ENCODE assay signal across 26 mouse cellular contexts in the genomic region with DNA sequence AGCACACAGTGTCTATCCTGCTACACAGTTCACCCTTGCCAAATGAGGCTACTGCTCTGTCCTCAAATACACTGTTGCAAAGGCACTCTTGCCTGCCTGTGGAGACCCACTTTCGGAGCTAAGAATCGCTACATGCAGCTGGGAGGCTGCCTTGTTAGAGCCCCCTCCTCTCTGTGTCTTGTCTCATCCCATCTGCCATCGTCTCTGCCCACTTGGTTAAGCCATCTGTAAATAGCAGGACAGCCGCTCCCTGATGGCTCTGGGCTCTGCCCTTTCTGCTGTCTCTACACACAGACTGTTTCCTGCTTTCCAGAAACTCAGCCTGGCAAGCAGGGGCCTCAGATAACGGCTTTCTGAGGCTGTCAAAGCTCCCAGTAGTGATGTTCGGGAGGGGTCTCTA.
DNase-seq lines count a peak whose midpoint lies in the region; ATAC-seq and TF ChIP-seq lines count a peak whose summit lies in the region.
"Had no signal": no experiment of that assay in that cellular context is flagged by ENCODE, and none has a peak within 500 bp of the region (broad histone marks: within the 10 kb centered on the region; RNA-seq: fewer than 3 reads in every experiment).

No protein-coding gene starts in this region.

- no peak overlapping the region for H3K27ac ChIP-seq in forebrain, embryonic 11.5 days (ENCODE audit: low read depth, low read length)
- H3K27ac ChIP-seq in forebrain, embryonic 14.5 days (ENCODE audit: low read depth, low read length) = no peak overlapping the region
- H3K27ac ChIP-seq in hindbrain, postnatal 0 days = no peak overlapping the region
- no peak overlapping the region for H3K27ac ChIP-seq in hindbrain, embryonic 14.5 days
- no peak overlapping the region for H3K27ac ChIP-seq in midbrain, postnatal 0 days (ENCODE audit: low read depth, low read length)
- no peak overlapping the region for H3K27ac ChIP-seq in midbrain, embryonic 16.5 days (ENCODE audit: low read length)
- H3K27ac ChIP-seq: hindbrain, embryonic 15.5 days; intestine, embryonic 15.5 days; left cerebral cortex, adult 2 months; limb, embryonic 13.5 days; lung, embryonic 15.5 days; midbrain, embryonic 12.5 days; stomach, postnatal 0 days had no signal

- no peak for ATAC-seq in forebrain, embryonic 11.5 days (replicated peaks; ENCODE audit: low FRiP score)
- no peak for ATAC-seq in forebrain, embryonic 14.5 days
- 0 out of 2 replicates have a peak, but pooled peaks have one; percentile 41 for ATAC-seq in hindbrain, postnatal 0 days
- ATAC-seq in hindbrain, embryonic 14.5 days (ENCODE audit: low FRiP score) = no peak
- no peak for ATAC-seq in midbrain, postnatal 0 days (ENCODE audit: low FRiP score)
- ATAC-seq in midbrain, embryonic 16.5 days = no peak
- ATAC-seq: CD4-positive, CD25-positive, alpha-beta regulatory T cell, adult 4 months; intestine, embryonic 15.5 days had no signal

- WGBS in forebrain, embryonic 11.5 days = 75% methylated on average over 6 of the region's 6 CpGs
- WGBS in forebrain, embryonic 14.5 days = 63% methylated on average over 6 of the region's 6 CpGs
- 46% methylated on average over 6 of the region's 6 CpGs for WGBS in hindbrain, postnatal 0 days
- 58% methylated on average over 6 of the region's 6 CpGs for WGBS in hindbrain, embryonic 14.5 days
- WGBS in midbrain, postnatal 0 days = 65% methylated on average over 6 of the region's 6 CpGs
- WGBS in midbrain, embryonic 16.5 days = 57% methylated on average over 6 of the region's 6 CpGs

- no peaks in the 10 kb centered on the region for H3K27me3 ChIP-seq in forebrain, embryonic 11.5 days (ENCODE audit: control insufficient read depth, insufficient read depth, low read length)
- no peaks in the 10 kb centered on the region for H3K27me3 ChIP-seq in forebrain, embryonic 14.5 days (replicated peaks; ENCODE audit: control insufficient read depth, insufficient read depth, low read length)
- no peaks in the 10 kb centered on the region; the same call in 1 of the 2 replicates for H3K27me3 ChIP-seq in hindbrain, postnatal 0 days (ENCODE audit: insufficient read depth, low read length)
- H3K27me3 ChIP-seq in hindbrain, embryonic 14.5 days (ENCODE audit: control insufficient read depth, insufficient read depth, low read length) = no peaks in the 10 kb centered on the region
- no peaks in the 10 kb centered on the region for H3K27me3 ChIP-seq in midbrain, postnatal 0 days (ENCODE audit: insufficient read depth, low read length)
- no peaks in the 10 kb centered on the region for H3K27me3 ChIP-seq in midbrain, embryonic 16.5 days (ENCODE audit: control insufficient read depth, insufficient read depth, low read depth, low read length)

- H3K4me3 ChIP-seq in forebrain, embryonic 11.5 days (ENCODE audit: low read depth, low read length) = no peak overlapping the region
- H3K4me3 ChIP-seq in forebrain, embryonic 14.5 days (ENCODE audit: low read depth, low read length) = no peak overlapping the region
- H3K4me3 ChIP-seq in hindbrain, postnatal 0 days (ENCODE audit: low read length) = no peak overlapping the region
- H3K4me3 ChIP-seq in hindbrain, embryonic 14.5 days (replicated peaks; ENCODE audit: low read length) = no peak overlapping the region
- H3K4me3 ChIP-seq in midbrain, postnatal 0 days (ENCODE audit: low read depth, low read length) = no peak overlapping the region
- H3K4me3 ChIP-seq in midbrain, embryonic 16.5 days (ENCODE audit: low read depth, low read length) = no peak overlapping the region
- H3K4me3 ChIP-seq: hindbrain, embryonic 15.5 days; intestine, embryonic 15.5 days; left cerebral cortex, adult 2 months; limb, embryonic 13.5 days; lung, embryonic 15.5 days; midbrain, embryonic 12.5 days had no signal

- H3K9me3 ChIP-seq in forebrain, embryonic 11.5 days (ENCODE audit: control insufficient read depth, low read length) = no peaks in the 10 kb centered on the region
- H3K9me3 ChIP-seq in forebrain, embryonic 14.5 days (replicated peaks; ENCODE audit: control insufficient read depth, low read length) = no peaks in the 10 kb centered on the region
- no peaks in the 10 kb centered on the region for H3K9me3 ChIP-seq in hindbrain, postnatal 0 days (ENCODE audit: low read length)
- H3K9me3 ChIP-seq in hindbrain, embryonic 14.5 days (ENCODE audit: control insufficient read depth, low read length) = no peaks in the 10 kb centered on the region
- H3K9me3 ChIP-seq in midbrain, postnatal 0 days (ENCODE audit: low read length) = no peaks in the 10 kb centered on the region
- H3K9me3 ChIP-seq in midbrain, embryonic 16.5 days (replicated peaks; ENCODE audit: control insufficient read depth, low read length, poor library complexity, severe bottlenecking) = no peaks in the 10 kb centered on the region
- H3K9me3 ChIP-seq: hindbrain, embryonic 15.5 days; intestine, embryonic 15.5 days; limb, embryonic 13.5 days; lung, embryonic 15.5 days; midbrain, embryonic 12.5 days had no signal

- no peak overlapping the region for H3K9ac ChIP-seq in forebrain, embryonic 11.5 days (ENCODE audit: low read length)
- H3K9ac ChIP-seq in forebrain, embryonic 14.5 days (ENCODE audit: low read length) = no peak overlapping the region
- 0 out of 2 replicates have a peak overlapping the region, but pooled peaks have one; percentile 24 for H3K9ac ChIP-seq in hindbrain, postnatal 0 days (replicated peaks; ENCODE audit: low read length)
- no peak overlapping the region for H3K9ac ChIP-seq in hindbrain, embryonic 14.5 days
- no peak overlapping the region for H3K9ac ChIP-seq in midbrain, postnatal 0 days (replicated peaks; ENCODE audit: low read length, poor library complexity, severe bottlenecking)
- H3K9ac ChIP-seq in midbrain, embryonic 16.5 days (ENCODE audit: low read depth, low read length) = no peak overlapping the region
- H3K9ac ChIP-seq: hindbrain, embryonic 15.5 days; intestine, embryonic 15.5 days; lung, embryonic 15.5 days; midbrain, embryonic 12.5 days had no signal

- no peak overlapping the region for H3K4me2 ChIP-seq in forebrain, embryonic 11.5 days (ENCODE audit: low read depth, low read length, severe bottlenecking)
- H3K4me2 ChIP-seq in forebrain, embryonic 14.5 days (ENCODE audit: low read length) = no peak overlapping the region
- no peak overlapping the region for H3K4me2 ChIP-seq in hindbrain, postnatal 0 days (ENCODE audit: low read depth, low read length)
- no peak overlapping the region for H3K4me2 ChIP-seq in hindbrain, embryonic 14.5 days (replicated peaks)
- H3K4me2 ChIP-seq in midbrain, postnatal 0 days (ENCODE audit: low read depth, low read length, poor library complexity, severe bottlenecking) = no peak overlapping the region
- no peak overlapping the region for H3K4me2 ChIP-seq in midbrain, embryonic 16.5 days (ENCODE audit: low read length)
- H3K4me2 ChIP-seq: heart, embryonic 11.5 days; hindbrain, embryonic 15.5 days; intestine, embryonic 15.5 days; limb, embryonic 13.5 days; liver, embryonic 11.5 days; lung, embryonic 15.5 days; midbrain, embryonic 12.5 days had no signal

- peak; percentile 29 for DNase-seq in forebrain, embryonic 11.5 days (ENCODE audit: low spot score)
- DNase-seq in forebrain, embryonic 14.5 days (ENCODE audit: low spot score) = no peak
- DNase-seq in hindbrain, postnatal 0 days (ENCODE audit: low spot score) = peak; percentile 60
- no peak for DNase-seq in hindbrain, embryonic 14.5 days (ENCODE audit: low spot score)
- peak; percentile 71 for DNase-seq in midbrain, postnatal 0 days (ENCODE audit: low spot score)
- DNase-seq: adrenal gland, postnatal 14 days; cerebellum, adult 11 months; cerebellum, adult 9-11 months; gastrocnemius, postnatal 25 days; heart, adult 11 months; heart, postnatal 4 days; kidney, adult 2 months; kidney, postnatal 36 days; right cerebral cortex, postnatal 4 days; thymus, postnatal 4 days had no signal

- H3K36me3 ChIP-seq in forebrain, embryonic 11.5 days (ENCODE audit: control insufficient read depth, insufficient read depth, low read length) = no peaks in the 10 kb centered on the region
- no peaks in the 10 kb centered on the region for H3K36me3 ChIP-seq in forebrain, embryonic 14.5 days (ENCODE audit: control insufficient read depth, insufficient read depth, low read length)
- no peaks in the 10 kb centered on the region for H3K36me3 ChIP-seq in hindbrain, postnatal 0 days (ENCODE audit: insufficient read depth, low read length)
- H3K36me3 ChIP-seq in hindbrain, embryonic 14.5 days (replicated peaks; ENCODE audit: control insufficient read depth, insufficient read depth) = no peaks in the 10 kb centered on the region
- H3K36me3 ChIP-seq in midbrain, postnatal 0 days (ENCODE audit: insufficient read depth, low read length) = no peaks in the 10 kb centered on the region
- H3K36me3 ChIP-seq in midbrain, embryonic 16.5 days (ENCODE audit: control insufficient read depth, insufficient read depth, low read length) = no peaks in the 10 kb centered on the region
- H3K36me3 ChIP-seq: hindbrain, embryonic 15.5 days; intestine, embryonic 15.5 days; limb, embryonic 13.5 days; lung, embryonic 15.5 days; midbrain, embryonic 12.5 days had no signal

- TF ChIP-seq CTCF in hindbrain, postnatal 0 days (IDR thresholded peaks at IDR 0.05; ENCODE audit: low read depth) = no peak
- TF ChIP-seq CTCF in midbrain, postnatal 0 days (IDR thresholded peaks at IDR 0.05) = no peak

- no peaks in the 10 kb centered on the region for H3K4me1 ChIP-seq in forebrain, embryonic 11.5 days (replicated peaks; ENCODE audit: control insufficient read depth, insufficient read depth, low read length)
- H3K4me1 ChIP-seq in forebrain, embryonic 14.5 days (ENCODE audit: control insufficient read depth, insufficient read depth, low read length) = peaks cover 8% of the 10 kb centered on the region; the same call in 1 of the 2 replicates
- H3K4me1 ChIP-seq in hindbrain, postnatal 0 days (ENCODE audit: insufficient read depth, low read length) = no peaks in the 10 kb centered on the region
- H3K4me1 ChIP-seq in hindbrain, embryonic 14.5 days (replicated peaks; ENCODE audit: control insufficient read depth, insufficient read depth, low read length) = peaks cover 15% of the 10 kb centered on the region; the same call in 1 of the 2 replicates
- 0 out of 2 replicates have a peak, but pooled peaks cover 4% of the 10 kb centered on the region for H3K4me1 ChIP-seq in midbrain, postnatal 0 days (ENCODE audit: insufficient read depth, low read length)
- H3K4me1 ChIP-seq in midbrain, embryonic 16.5 days (ENCODE audit: control insufficient read depth, insufficient read depth, low read length) = 0 out of 2 replicates have a peak, but pooled peaks cover 7% of the 10 kb centered on the region
- H3K4me1 ChIP-seq: lung, embryonic 15.5 days had no signal

Comparison
In these comparisons a context has a peak if more than half of its experiments do, and no peak if none do; other contexts are left out.
1. DNase-seq: peak in forebrain, embryonic 11.5 days (single experiment), hindbrain, postnatal 0 days (single experiment) and midbrain, postnatal 0 days (single experiment); none in forebrain, embryonic 14.5 days (single experiment) and hindbrain, embryonic 14.5 days (single experiment).